Mouse (Mus musculus) hematopoietic stem cell, adult 5-6 weeks (primary cell): ENCODE results near the gene Clic6. TPM values are rescaled to one million over a fixed set of nuclear protein-coding genes. Genes with fewer than 3 reads are reported as not detected.

Source experiments
- ATAC-seq, 2 experiments: fragments of 125-278 bp in 1 of 2; replicated peaks in 1 of 2; 2 replicates each; pipeline ENCODE4 v1.8.0; 2016 to 2017; ENCODE audit warnings: inconsistent platforms in 2 of 2, mild to moderate bottlenecking in 2 of 2, moderate number of reproducible peaks in 2 of 2, low read depth in 1 of 2, moderate TSS enrichment in 1 of 2; ENCODE audit not compliant: low FRiP score in 2 of 2, poor library complexity in 2 of 2, severe bottlenecking in 2 of 2, insufficient read depth in 1 of 2, low TSS enrichment in 1 of 2
- total RNA-seq: library from RNA; stranded (forward); fragments of 172-1452, 232-1000 nt; gene quantifications from 2 replicates; pipeline ENCODE4 v1.2.3, GENCODE M21; 2017

Clic6 gene
- total RNA-seq, 1 experiment from 2014 or later, result not detected

DNA sequence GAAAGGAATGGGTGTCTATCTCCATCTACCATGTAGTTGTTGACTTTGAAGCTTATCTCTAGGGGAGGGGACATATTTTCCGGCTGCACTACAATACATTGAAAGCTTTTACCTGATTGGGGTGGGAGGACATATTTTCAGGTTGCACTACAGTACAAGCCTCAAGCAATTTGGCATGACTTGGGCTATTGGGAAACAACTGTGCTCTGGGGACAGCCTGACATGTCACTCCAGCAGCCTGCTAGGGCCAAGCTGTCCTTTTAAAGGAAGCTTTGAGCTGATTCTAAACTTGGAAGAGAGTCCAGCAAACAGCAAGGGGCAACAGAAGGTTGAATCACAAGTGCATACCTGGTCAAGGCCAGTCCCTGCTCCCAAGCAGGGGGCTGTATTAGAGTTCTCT, 69.5 kb downstream of the Clic6 start:
- ATAC-seq, result no peak

GRCm38 (mm10) chr16:92565291-92565690, 79.8 kb downstream of the Clic6 start:
- no peak for ATAC-seq

DNA sequence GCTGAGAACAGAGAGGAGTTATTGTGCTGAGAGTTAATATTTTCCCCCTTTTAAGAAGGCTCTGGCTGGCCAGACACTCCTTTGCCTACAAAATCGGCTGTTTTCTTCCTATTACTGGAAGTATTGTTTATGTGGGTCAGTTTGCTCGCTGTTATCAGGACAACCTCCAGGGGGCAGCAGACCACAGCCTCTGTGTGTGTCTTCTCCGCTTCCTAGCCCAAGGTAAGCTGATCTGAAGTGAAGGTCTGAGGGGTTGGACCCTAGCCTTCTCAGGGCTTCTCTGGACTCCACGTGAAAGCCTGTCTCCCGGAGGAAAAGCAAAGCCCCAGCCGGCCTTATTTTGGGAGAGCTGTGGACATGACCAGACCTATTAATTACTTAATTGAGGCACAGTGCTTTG, 80.2 kb downstream of the Clic6 start:
- ATAC-seq, result peak; percentile 75 to 80; a peak in 3 of 4 replicates

DNA sequence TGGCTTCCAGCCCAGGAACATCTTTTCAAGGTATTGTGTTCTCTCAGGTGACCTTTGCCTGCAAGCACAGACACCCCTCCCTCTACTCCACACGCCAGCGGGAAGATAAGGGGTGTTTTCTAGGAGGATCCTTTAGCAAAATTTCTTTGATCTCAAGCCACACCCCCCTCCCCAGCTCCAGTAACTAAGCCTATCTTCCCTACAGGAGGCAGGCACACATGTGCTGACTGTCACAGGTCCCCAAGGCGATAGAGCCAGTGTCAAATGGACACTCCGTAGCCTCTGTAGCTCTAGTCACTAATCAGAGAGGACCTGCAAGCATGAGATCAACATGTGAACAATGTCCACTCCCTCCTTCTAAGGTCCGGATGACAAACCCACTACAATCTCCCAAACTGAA, 80.6 kb downstream of the Clic6 start:
- no peak for ATAC-seq

DNA sequence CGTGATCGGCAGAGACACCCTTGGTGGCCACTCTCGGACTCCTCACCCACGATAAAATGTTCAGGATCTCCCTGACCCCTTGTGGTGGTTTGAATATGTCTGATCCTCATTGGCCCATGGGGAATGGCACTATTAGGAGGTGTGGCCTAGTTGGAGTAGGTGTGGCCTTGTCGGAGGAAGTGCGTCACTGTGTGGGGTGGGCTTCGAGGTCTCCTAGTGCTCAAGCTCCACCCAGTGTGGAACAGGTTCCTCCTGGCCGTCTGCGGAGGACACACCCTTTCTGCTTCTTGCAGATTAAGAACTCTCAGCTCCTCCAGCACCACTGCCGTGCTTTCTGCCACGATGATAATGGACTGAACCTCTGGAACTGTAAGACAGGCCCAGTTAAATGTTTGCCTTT, 85.7 kb downstream of the Clic6 start:
- ATAC-seq, result no peak

- ATAC-seq, result no peak; a peak in 1 of 4 replicates
Observed at GRCm38 (mm10) chr16:92573193-92573592, 87.7 kb downstream of the Clic6 start.

DNA sequence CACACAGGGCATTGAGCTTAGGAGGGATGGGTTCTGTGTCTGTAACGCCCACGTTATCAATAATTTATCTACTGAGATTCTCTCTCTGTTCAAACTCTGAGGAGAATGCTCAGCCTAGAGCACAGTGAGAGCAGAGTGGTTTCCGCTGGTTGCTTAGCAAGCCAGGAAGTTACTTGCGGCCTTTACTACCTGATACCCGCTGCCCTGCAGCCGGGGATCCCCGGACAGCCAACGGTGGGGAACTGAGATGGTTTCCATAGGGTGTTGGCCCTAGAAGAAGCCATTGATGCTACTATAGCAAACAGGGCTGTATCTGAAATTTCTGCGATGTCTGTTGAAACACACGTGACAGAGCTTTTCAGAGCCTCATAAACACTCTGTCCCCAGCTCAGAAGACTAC, 90.3 kb downstream of the Clic6 start:
- ATAC-seq, result peak in 1 of 2 experiments; percentile 33; a peak in 2 of 4 replicates

DNA sequence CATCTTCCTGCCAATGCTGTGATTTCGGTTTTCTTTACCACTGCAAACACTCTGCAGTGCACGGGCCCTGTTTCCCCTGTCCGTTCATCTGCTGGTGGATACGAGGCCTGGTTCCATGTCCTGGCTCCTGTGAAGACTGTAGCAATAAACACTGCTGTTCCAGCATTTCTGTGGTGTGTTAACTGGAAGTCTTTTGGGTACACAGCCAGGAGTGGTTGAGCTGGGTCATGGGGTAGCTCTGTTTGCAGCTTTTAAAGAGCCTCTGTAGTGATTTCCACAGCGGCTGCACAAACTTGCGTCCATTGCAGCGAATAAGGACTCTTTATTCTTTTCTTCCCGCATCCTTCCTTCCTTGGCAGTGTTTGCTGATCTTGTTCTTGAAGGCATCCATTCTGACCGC, 91.8 kb downstream of the Clic6 start:
- ATAC-seq, result no peak

DNA sequence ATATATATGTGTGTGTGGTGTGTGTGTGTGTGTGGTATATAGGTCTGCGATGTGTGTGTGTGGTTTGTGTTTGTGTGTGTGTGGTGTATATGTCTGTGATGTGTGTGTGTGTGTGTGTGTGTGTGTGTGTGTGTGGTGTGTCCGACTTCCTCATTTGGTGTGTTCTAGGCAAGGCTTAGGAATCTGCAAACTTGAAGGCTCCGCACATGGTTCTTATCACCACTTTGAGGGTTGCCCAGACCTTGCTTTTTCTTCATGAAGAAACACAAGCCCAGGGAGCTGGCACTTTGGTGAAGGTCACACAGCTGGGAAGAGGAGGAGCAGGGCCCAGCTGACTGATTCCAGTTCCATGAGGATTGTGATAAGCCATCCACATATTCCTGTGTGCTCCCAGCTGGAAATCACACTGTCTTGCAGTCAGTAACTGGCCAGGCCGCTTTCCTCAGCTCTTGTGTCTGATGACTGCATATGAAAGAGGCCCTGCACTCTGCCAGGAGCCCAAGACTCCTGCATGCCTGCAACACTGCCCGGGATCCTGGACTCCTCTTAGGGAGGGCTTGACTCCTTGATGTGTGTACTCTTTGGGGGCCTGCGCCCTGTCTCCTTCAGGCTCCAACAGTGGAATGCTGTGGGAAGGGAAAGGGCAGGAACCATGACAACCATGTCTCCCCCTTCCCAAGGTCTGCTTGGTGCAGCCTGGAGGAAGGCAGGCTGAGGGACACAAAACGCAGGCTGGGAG, 93.5 kb downstream of the Clic6 start:
- ATAC-seq, result no peak

- ATAC-seq, result no peak
Observed at GRCm38 (mm10) chr16:92580981-92581380, 95.4 kb downstream of the Clic6 start.

GRCm38 (mm10) chr16:92581767-92582166, 96.2 kb downstream of the Clic6 start:
- peak; percentile 53 to 75; a peak in 3 of 4 replicates for ATAC-seq

DNA sequence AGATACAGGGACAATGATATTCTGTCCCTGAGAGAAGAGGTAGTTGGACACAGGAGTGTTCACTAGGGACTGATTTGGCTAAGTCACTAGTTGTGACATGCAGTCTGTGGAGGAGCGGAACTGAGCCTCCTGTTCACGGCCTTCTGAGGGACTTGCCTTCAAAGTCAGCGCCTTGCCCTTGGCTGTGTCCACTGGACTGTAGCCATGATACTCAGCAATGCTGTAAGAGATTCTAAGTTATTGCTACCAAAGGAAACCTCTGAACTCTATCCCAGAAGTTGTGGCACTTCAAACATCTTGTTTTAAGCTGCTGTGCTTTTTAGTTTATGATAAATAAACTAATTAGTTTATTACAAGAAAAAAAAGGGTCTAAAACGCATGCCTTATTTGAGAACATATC, 102.3 kb downstream of the Clic6 start:
- ATAC-seq, result no peak

Other genes starting within 250 kb of the Clic6 start
- not detected in 2 replicates for gene Kcne2, start 193.3 kb upstream of the Clic6 start, total RNA-seq
- 95.7 and 170 TPM in 2 replicates for gene Smim11, start 184.4 kb upstream of the Clic6 start, total RNA-seq
- not detected in 2 replicates for gene Fam243, start 164.3 kb upstream of the Clic6 start, total RNA-seq
- gene Kcne1, start 126.3 kb upstream of the Clic6 start, total RNA-seq, result not detected in 2 replicates
- gene Rcan1, start 14.9 kb upstream of the Clic6 start, total RNA-seq, result 5.7 and 8.8 TPM in 2 replicates